Mouse (Mus musculus) CD4-positive naive resting alpha-beta T cell, adult 57 days (primary cell): ENCODE results near the gene Tex13c3. TPM values are rescaled to one million over a fixed set of nuclear protein-coding genes. Genes with fewer than 3 reads are reported as not detected.

ENCODE experiments used
- total RNA-seq: library from RNA; stranded (reverse); gene quantifications from one replicate; pipeline ENCODE4 v1.2.4, GENCODE M21; 2023

Gene Tex13c3
- total RNA-seq = not detected

GRCm38 (mm10) chrX:19481219-19481618, at the start of gene Tex13c3:
TSS of gene Tex13c3 (minus strand) at chrX:19481319.

